Mouse (Mus musculus) adrenal gland, postnatal 25 days (tissue): ENCODE measurements at regions not wholly inside any gene's neighbourhood (a gene's known extent, or its start where the extent isn't known, plus 50 kb on each side); places are given as distances from the start of the nearest gene placed in this dataset.

Source experiments
- DNase-seq: peaks from one replicate; pipeline ENCODE4 v3.0.0; 2021; ENCODE audit warnings: mixed read lengths

- DNase-seq = no peak
These were observed 410.8 kb downstream of the Cd83 start for GRCm38 (mm10) chr13:44195365-44195764.

DNA sequence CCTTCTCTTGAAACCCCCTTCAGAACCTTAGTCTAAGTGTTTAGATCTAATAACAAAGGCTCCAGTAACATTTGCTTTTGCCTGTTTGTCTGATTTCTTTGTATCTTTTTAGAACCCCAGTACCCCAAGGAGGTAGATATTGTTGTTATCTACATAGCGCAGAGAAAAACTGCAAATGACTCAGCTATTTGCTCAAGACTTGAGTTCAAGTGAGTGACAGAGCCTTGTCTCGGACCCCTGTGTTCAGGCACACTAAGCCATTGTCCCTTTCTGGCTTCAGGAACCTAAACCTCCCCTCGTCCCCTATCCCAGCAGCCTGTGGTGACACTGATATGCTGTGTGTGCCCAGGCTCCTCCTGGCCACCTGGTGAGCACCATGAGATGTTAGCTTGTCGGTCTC is 421.5 kb downstream of the Cd83 start:
- DNase-seq = no peak

DNA sequence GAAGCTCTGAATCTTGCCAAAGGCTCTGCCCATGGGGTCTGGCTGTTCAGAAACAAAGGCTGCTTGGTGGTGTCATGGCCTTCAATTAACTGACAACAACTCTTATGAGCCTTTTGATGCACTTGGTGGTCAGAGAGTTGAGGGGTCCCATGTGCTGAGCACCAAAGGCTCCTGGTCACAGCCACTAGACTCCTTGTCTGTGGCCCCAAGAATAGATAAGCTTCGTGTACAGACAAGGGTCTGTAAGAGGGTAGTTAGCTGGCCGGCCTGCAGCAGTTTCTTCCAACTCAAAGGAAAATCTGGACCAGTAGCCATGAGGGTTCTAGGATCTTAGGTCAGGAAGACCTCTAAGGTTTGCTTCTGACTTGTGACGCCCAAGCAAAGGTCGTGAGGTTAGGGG is 421.9 kb downstream of the Cd83 start:
- DNase-seq = no peak

GRCm38 (mm10) chr13:44207400-44208005 is 422.9 kb downstream of the Cd83 start:
- DNase-seq = no peak

GRCm38 (mm10) chr13:44209036-44209435 is 424.5 kb downstream of the Cd83 start:
- no peak for DNase-seq

- no peak for DNase-seq
These were observed 425.5 kb downstream of the Cd83 start for GRCm38 (mm10) chr13:44210123-44210522.

DNA sequence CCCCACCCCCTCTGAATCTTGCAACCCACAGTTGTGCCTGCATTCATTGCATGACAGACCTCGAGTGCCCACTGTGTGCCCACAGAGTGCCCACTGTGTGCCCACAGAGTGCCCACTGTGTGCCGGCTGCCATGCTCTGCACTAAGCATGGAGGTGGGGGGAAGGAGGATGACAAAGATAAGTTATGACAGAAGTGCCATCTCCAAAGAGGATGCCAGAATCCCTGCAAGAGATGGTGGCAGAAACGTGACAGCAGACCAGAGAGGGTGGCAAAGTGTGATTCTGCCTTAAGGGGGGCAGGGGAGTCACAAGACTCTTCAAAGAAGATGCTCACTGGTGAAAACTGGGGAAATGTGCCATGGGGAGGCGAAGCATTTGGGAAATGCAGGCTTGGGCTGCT is 427.8 kb downstream of the Cd83 start:
- no peak for DNase-seq

- no peak for DNase-seq
These were observed 428.4 kb downstream of the Cd83 start for GRCm38 (mm10) chr13:44212936-44213335.

DNA sequence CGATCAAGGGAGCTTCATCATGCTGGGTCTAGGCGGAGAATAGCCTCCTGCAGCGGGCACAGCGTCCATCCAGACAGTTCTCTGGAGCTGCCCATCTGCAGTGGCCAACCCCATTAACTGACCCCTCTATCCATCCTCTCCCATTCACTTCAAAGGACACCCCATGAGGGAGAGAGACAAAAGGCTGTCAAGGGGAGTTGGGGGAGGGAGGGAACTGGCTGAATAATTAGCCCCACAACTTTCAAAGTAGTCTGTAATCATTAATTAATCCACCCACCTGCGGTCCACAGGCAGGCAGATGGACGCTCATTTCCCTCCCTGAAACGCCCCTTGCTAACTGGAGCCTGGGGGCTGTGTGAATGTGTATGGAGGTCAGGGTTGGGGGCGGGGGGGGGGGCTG is 433.7 kb downstream of the Cd83 start:
- no peak for DNase-seq

DNA sequence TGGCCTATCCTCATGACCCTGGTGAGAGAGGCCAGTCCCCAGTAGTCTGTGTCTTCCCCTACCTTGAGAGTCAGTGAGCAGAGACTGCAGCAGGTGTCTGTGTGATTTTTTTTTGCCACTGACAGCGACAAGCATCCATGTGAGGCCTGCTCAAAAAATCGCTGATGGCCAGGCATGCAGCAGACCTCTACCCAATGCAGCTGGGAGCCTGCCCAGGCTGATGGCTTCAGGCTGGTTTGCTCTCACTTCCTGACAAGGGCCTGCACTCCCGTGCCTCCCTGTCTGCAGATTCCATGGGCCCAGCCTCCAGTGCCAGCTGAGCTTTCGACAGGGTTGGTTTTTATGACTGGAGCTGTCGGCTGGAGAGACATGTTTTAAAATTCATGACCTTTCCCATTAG is 437.1 kb downstream of the Cd83 start:
- DNase-seq = no peak

- no peak for DNase-seq
These were observed 437.8 kb downstream of the Cd83 start for GRCm38 (mm10) chr13:44222335-44222734.

- no peak for DNase-seq
These were observed 443.3 kb downstream of the Cd83 start for GRCm38 (mm10) chr13:44227706-44228459.

DNA sequence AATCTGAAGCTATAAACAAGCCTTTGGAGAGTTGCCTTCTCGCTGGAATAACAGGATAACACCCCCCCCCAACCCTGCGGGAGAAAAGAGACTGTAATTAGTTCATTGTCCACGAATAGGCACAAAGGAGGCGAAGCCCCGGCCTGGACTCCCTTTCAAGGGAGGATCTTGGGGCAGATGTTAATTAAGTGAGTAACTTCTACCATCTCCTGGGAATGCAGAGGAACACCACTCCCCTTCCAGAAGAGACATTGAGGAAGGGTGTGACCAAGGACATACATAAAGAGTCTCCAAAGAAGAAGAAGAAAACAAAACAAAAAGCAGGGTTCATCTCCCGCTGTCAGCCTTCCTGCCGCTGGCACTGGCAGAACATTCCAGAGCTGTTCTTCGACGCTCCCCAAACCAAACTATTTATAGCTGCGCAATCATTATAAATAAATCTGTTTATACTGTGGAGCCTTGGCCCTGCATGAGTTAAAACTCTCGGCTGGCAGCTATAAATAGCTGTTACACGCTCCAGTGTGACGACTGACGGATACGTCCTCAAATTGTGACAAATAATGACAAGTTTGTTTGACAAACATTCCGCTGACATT is 444.1 kb downstream of the Cd83 start:
- DNase-seq = no peak

DNA sequence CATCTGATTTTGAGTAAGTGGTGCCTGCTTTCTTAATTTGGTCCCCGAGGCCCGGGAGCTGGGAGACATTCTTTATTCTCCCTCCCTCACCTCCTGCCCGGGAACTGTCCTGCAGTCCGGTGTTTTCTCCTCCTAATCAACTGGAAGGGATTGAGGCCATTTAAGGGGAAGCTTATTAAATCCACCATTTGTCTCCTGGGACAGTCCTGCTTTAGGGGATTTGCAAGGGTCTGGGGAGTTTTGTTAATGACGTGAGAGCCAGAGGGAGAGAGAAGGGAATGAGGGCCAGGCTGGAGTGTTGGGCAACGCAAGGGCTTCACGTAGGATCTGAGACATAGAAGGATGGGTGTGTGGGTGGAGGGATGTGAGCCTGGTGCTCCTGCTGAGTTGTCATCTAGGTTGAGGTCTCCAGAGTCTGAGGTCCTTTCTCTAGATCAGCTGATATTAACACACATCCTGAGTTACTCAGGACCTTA is 444.6 kb downstream of the Cd83 start:
- DNase-seq = no peak

DNA sequence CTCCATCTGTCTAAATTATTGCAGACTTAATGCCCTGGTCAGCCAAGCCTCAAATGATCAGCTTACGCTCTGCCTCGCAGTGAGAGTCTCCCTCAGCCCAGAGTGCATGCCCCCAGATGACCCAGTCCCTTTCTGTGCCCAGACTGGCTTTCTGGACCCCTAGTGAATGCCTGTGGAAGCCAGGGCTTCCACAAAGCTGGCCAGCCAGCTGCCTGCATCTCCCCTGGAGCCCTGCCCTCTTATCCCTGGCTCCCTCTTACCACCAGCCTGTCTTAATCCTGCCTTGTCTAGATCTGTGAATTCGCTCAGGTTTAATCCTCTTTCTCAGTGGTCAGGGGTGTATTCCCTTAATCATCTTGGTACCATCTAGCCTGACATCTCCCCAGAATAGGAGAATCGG is 446.8 kb downstream of the Cd83 start:
- DNase-seq = no peak

DNA sequence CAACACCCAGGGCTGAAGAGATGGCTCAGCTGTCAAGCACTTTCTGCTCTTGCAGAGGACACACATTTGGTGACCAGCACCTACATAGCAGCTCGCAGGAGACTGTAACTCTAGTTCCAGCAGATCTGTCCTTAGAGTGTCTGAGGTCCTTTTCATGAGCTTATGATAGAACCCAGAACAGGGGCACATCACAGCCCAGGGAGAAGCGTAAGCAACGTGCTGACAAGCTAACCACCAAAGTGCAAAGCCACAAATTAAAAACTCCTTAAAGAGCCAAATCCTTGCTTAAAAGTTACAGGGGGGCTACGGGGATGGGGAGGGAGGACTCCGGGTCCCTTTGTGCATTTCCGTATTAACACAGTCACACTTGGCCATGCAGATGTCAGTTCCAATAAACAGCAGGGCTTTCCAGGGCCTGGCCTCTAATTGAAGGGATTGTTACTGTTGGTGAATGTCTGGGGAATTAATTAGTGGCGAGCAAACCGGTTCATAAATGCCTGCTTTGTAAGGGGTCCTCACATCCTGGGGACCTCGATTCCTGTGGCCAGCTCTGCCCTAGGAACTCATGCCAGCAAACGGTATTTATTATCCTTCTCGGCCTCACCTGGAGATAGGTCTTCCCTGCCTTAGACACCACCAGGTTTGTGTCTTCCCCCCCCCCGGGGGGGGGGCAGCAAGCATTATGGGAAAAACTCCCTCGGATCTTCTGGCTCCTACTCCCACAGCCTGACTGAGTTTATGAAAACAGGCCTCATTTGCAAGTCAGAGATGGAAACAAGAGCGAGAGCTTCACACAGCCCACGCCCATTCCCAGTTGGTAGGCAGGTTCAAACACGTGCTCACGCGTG is 447.5 kb downstream of the Cd83 start:
- DNase-seq = no peak

GRCm38 (mm10) chr13:44232716-44233051 is 448.1 kb downstream of the Cd83 start:
- DNase-seq = no peak

DNA sequence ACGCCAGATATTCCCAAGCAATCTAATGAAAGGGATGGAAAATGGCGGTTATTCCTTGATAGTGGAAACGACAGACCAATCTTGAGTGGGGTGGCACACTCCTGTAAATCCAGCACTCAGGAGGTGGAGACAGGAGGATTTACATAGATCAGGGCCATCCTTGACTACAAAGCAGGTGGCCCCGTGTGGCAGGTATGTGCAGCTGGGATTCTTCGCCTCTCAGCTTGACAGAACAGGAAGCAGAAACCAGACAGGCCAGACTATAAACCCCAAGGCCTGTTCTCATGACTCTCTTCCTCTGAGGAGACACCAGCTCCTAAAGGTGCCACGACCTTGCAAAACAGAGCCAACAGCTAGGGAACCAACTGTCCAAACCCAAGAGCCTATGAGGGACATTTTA is 449.7 kb downstream of the Cd83 start:
- DNase-seq = no peak

- no peak for DNase-seq
These were observed 450.7 kb downstream of the Cd83 start for GRCm38 (mm10) chr13:44235236-44235635.

DNA sequence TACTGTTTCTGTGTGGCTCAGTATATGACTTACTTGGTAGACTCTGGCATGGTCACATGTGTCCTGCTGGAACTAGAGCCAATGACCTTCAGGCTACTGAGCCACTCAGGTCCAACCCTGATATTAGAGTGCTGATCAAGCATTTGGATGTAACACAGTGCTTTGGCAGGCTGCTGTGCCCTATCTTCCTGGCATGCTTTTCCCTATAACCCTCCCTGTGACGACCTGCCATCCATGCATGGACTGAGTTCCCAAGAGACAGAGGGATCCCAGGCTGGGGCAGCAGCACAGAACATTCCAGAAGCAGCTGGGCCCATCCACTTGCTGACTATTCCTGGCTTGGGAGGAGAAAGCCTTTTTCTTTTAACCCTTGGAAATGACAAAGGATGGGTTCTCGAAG is 451.4 kb downstream of the Cd83 start:
- no peak for DNase-seq

- DNase-seq = peak; percentile 54
These were observed 453.7 kb downstream of the Cd83 start for GRCm38 (mm10) chr13:44238308-44238707.

DNA sequence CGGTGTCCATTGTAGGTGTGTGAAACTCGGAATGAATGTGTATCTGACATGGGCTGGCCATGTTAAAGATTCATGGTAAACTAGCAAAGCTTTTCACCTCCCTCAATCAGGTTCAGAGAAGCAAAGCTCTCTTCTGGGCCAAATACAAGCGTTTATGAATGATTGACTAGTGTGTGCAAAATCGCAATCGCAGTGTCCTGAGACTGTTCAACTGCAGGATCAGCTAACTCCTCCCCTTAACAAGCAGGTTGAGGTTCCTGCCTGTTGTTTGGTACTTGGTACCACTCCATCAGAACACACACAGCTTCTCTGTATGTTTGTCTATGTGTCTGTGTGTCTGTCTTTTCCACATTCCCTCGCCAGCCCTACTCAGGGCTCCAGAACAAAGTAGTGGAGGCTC is 458.6 kb downstream of the Cd83 start:
- no peak for DNase-seq

GRCm38 (mm10) chr13:44246714-44247251 is 462.2 kb downstream of the Cd83 start:
- DNase-seq = no peak
